8 mouse cellular contexts compared by ENCODE assay signal in the genomic region with DNA sequence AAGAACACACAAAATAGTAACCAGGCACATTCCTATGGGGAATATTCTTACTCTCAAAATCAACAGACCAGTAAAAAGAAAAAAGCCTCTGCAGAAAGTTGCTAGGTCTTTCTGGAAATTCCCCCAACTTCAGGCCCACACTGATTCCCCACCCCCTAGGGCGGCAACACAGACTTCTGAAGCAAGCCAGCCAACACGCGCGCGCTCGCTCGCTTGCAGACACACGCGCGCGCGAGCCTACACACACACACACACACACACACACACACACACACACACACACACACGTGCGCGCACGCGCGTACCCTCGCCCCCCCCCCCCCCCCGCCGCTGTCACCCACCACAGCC. TPM values are rescaled to one million over a fixed set of nuclear protein-coding genes. Genes with fewer than 3 reads are reported as not detected.
A peak's percentile ranks its signal among the peaks of the same experiment; 100 is the strongest.
DNase-seq lines count a peak whose midpoint lies in the region; ATAC-seq lines count a peak whose summit lies in the region.

No protein-coding gene starts in this region.

- 27% methylated on average over 11 of the region's 21 CpGs for WGBS in forebrain, embryonic 16.5 days
- 43% methylated on average over 9 of the region's 21 CpGs for WGBS in hindbrain, embryonic 10.5 days

- peak; percentile 27 for DNase-seq in ES-CJ7 (ENCODE audit: low read depth, low spot score)
- DNase-seq in adrenal gland, postnatal 25 days: peak; percentile 52
- peak; percentile 52 for DNase-seq in hindbrain, embryonic 10.5 days (ENCODE audit: low spot score)
- peak; percentile 6 to 14 for DNase-seq in layer of hippocampus, postnatal 14 days (ENCODE audit: low spot score in 2 of 2)
- peak; percentile 79 for DNase-seq in lung, postnatal 10 days
- peak; percentile 8 for DNase-seq in retina, postnatal 7 days (ENCODE audit: low read depth, low spot score)
- no peak for DNase-seq in MN1 (ENCODE audit: low spot score)

- peak; percentile 56 for ATAC-seq in forebrain, embryonic 16.5 days

- no peak overlapping the region for H3K27ac ChIP-seq in forebrain, embryonic 16.5 days (ENCODE audit: low read length)
- peak overlapping the region; percentile 81 for H3K27ac ChIP-seq in hindbrain, embryonic 10.5 days

- H3K4me3 ChIP-seq in forebrain, embryonic 16.5 days (replicated peaks; ENCODE audit: low read length): peak overlapping the region; percentile 50
- peak overlapping the region; percentile 56 for H3K4me3 ChIP-seq in hindbrain, embryonic 10.5 days

- no peaks in the 10 kb centered on the region for H3K9me3 ChIP-seq in forebrain, embryonic 16.5 days (ENCODE audit: control insufficient read depth, low read length)
- H3K9me3 ChIP-seq in hindbrain, embryonic 10.5 days: peaks cover 5% of the 10 kb centered on the region; the same call in 1 of the 2 replicates

- H3K27me3 ChIP-seq in forebrain, embryonic 16.5 days (replicated peaks; ENCODE audit: control insufficient read depth, insufficient read depth, low read length): no peaks in the 10 kb centered on the region
- no peaks in the 10 kb centered on the region for H3K27me3 ChIP-seq in hindbrain, embryonic 10.5 days (ENCODE audit: insufficient read depth, poor library complexity, severe bottlenecking)

- peak overlapping the region; percentile 50 for H3K4me2 ChIP-seq in forebrain, embryonic 16.5 days (ENCODE audit: low read length)

- no peaks in the 10 kb centered on the region for H3K4me1 ChIP-seq in forebrain, embryonic 16.5 days (replicated peaks; ENCODE audit: control insufficient read depth, insufficient read depth, low read length)
- no peaks in the 10 kb centered on the region for H3K4me1 ChIP-seq in hindbrain, embryonic 10.5 days (replicated peaks)

- no peaks in the 10 kb centered on the region for H3K36me3 ChIP-seq in forebrain, embryonic 16.5 days (ENCODE audit: control insufficient read depth, insufficient read depth)
- no peaks in the 10 kb centered on the region for H3K36me3 ChIP-seq in hindbrain, embryonic 10.5 days

- H3K9ac ChIP-seq in forebrain, embryonic 16.5 days (replicated peaks; ENCODE audit: low read depth, low read length): peak overlapping the region; percentile 51; the same call in 1 of the 2 replicates

RNA-seq across cellular contexts. Expression of a gene that starts 0.9 kb away (rescaled TPM):
- 4.3 and 4.7 TPM in 2 replicates for total RNA-seq in adrenal gland, postnatal 25 days (2021)
- polyA plus RNA-seq in forebrain, embryonic 16.5 days (2015; fragmentation: Nextera tagmentation; extraction: Ambion mirVana): 4.7 and 5.2 TPM in 2 replicates
- 3.8 and 5.4 TPM in 2 replicates for polyA plus RNA-seq in hindbrain, embryonic 10.5 days (2016; fragmentation: Nextera tagmentation; extraction: Ambion mirVana)
- total RNA-seq in layer of hippocampus, postnatal 14 days (2021): 1 to 10 TPM; 3.0 to 3.1 TPM
